Mouse (Mus musculus) erythroblast, embryonic 14.5 days (primary cell): ENCODE data around the gene Syp.

Experiments
- GATA1 ChIP-seq: IDR thresholded peaks from 2 replicates; pipeline ENCODE4 v1.6.1; 2012; ENCODE audit warnings: low read length, inconsistent platforms, mixed read lengths
- TAL1 ChIP-seq: IDR thresholded peaks from 3 replicates; pipeline ENCODE4 v1.6.1; 2012; ENCODE audit warnings: low read length, inconsistent platforms, mixed read lengths

- no peak for TF ChIP-seq GATA1
- TF ChIP-seq TAL1: no peak
These were observed 20.7 kb downstream of the Syp start for GRCm38 (mm10) chrX:7658785-7659589.
